Mouse (Mus musculus): Measurements from ENCODE around the gene Art3.

Gene Art3

GRCm38 (mm10) chr5:92376795-92377405, 45.3 kb downstream of the Art3 start:
- DNase-seq (ENCODE audit: low read depth, low spot score): no peak

- peak; percentile 58 for DNase-seq (ENCODE audit: low read depth, low spot score)
Observed at GRCm38 (mm10) chr5:92381550-92382348, 50.1 kb downstream of the Art3 start.

DNA sequence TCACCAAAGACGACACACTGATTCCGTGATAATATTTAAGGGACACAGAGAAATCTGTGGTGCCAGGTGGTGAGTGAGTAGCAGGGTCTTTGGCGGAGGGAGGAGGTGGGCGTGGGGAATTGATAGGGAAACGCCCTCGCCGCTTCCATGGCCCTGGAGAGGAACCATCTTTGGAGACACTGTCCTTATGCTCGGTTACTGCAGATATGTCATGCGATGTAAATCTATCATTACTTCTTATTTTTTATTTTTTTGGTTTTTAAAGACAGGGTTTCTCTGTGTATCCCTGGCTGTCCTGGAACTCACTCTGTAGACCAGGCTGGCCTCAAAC, 50.7 kb downstream of the Art3 start:
- DNase-seq (ENCODE audit: low read depth, low spot score): no peak

DNA sequence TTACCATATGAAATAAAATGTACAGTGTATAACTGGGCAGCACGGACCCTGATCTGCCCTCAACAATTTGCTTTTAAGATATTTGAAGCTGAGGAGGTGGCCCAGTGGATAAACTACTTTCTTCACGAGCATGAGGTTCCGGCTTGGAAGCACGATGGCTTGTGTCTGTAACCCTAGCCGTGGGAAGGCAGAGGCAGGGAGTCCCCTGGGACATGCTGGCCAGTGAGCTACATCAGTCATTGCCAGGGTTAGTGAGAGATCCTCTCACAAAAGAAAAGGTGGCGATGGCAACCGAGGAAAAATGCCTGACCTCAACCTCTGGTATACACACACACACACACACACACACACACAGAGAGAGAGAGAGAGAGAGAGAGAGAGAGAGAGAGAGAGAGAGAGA, 52.1 kb downstream of the Art3 start:
- no peak for DNase-seq (ENCODE audit: low read depth, low spot score)

- DNase-seq (ENCODE audit: low read depth, low spot score): no peak
Observed at GRCm38 (mm10) chr5:92384855-92385254, 53.2 kb downstream of the Art3 start.

GRCm38 (mm10) chr5:92386102-92386501, 54.5 kb downstream of the Art3 start:
- no peak for DNase-seq (ENCODE audit: low read depth, low spot score)

- DNase-seq (ENCODE audit: low read depth, low spot score): no peak
Observed at GRCm38 (mm10) chr5:92386643-92387042, 55.0 kb downstream of the Art3 start.

DNA sequence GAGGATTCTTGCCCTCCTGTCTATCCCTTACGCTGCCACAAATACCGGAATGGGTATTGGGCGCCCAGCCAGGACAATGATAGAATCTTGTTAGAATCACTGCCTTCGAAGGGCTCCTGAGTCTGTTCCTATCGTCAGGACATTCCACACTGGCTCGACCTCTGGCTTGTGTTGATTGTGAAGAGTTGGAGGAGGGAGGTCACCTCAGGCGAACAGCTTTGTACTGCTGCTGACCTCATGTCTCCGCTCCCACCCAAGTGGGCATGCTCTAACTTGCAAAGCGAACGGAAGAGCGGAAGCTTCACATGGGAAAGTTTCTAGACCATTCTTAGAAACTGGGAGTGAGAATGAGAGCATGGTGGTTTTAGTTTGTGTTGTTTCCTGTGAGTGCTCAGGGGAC, 55.8 kb downstream of the Art3 start:
- DNase-seq (ENCODE audit: low read depth, low spot score): no peak

- no peak for DNase-seq (ENCODE audit: low read depth, low spot score)
Observed at GRCm38 (mm10) chr5:92389977-92390376, 58.4 kb downstream of the Art3 start.

GRCm38 (mm10) chr5:92390615-92391014, 59.0 kb downstream of the Art3 start:
- DNase-seq (ENCODE audit: low read depth, low spot score): no peak

DNA sequence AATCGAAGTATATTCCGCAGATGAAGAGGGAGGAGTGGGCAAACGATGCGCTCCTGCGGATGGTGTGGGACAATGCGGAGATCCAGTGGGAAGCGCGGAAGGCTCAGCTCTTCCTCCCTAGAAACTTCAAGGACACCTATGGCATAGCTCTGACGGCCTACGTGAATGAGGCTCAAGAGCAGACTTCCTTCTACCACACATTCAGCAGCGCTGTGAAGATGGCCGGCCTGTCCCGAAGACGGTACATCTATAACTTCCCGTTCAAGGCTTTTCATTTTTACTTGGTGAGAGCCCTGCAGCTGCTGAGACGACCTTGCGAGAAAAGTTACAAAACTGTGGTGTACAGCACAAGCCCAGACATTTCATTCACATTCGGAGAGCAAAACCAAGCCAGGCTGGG, 60.9 kb downstream of the Art3 start:
- no peak for DNase-seq (ENCODE audit: low read depth, low spot score)

- no peak for DNase-seq (ENCODE audit: low read depth, low spot score)
Observed at GRCm38 (mm10) chr5:92393863-92394262, 62.2 kb downstream of the Art3 start.

GRCm38 (mm10) chr5:92395764-92396163, 64.1 kb downstream of the Art3 start:
- no peak for DNase-seq (ENCODE audit: low read depth, low spot score)

DNA sequence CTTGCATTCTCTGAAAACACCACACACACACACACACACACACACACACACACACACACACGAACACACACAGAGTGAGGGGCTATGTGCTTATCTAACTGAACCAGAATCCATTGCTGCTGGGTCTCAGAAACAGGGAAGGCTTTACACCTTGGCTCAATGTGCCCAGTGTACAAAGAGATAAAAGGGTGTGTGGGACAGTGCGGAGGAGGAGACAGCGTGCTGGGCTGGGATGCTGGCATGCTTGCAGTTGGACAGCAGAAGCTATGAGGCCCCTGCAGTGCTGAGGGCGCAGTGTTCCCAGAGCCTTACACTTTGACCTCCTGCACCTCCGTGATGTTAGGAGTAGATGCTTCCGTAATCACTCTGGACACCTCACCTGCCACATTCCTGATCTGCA, 64.8 kb downstream of the Art3 start:
- no peak for DNase-seq (ENCODE audit: low read depth, low spot score)

- peak; percentile 67 for DNase-seq (ENCODE audit: low read depth, low spot score)
Observed at GRCm38 (mm10) chr5:92398153-92398552, 66.5 kb downstream of the Art3 start.

- DNase-seq (ENCODE audit: low read depth, low spot score): no peak
Observed at GRCm38 (mm10) chr5:92402816-92403215, 71.2 kb downstream of the Art3 start.

- no peak for DNase-seq (ENCODE audit: low read depth, low spot score)
Observed at GRCm38 (mm10) chr5:92403562-92404399, 72.2 kb downstream of the Art3 start.

GRCm38 (mm10) chr5:92404400-92404678, 72.7 kb downstream of the Art3 start:
- no peak for DNase-seq (ENCODE audit: low read depth, low spot score)

DNA sequence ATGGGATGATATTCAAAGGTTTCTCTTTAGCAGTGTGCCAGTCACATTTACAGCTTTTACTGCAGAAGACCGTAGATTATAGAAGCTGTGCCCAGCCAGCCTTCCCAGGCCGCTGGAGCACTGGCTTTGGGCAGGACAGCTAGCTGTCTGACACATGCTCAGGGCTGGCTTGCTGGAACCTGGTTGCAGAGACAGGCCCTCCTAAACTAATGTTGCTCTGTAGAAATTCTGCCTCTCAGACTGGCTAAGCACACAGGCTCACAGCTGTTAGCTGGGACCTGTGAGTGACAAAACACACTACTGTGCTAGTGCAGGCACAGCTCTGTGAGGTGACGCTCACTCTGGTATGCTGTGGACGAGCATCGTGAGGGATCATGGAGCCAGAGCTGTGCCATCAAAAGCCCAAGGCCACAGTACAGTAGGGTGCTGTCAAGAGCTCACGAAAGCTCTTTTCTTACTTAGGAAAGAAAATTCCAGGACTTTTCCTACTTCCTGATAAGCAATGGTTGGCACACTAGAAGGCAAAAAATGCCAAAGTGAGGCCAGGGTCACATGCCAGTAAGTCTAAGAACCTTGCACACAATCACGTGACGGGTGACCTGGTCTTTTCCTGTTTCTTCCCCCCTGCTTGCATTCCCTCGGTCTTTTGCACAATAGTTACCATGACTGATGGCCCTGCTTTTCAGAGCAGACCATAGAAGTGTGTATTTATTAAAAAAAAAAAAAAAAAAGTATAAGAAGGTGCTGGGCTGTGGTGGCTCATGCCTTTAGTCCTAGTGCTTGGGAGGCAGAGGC, 77.9 kb downstream of the Art3 start:
- no peak for DNase-seq (ENCODE audit: low read depth, low spot score)

GRCm38 (mm10) chr5:92410486-92410885, 78.9 kb downstream of the Art3 start:
- DNase-seq (ENCODE audit: low read depth, low spot score): no peak

DNA sequence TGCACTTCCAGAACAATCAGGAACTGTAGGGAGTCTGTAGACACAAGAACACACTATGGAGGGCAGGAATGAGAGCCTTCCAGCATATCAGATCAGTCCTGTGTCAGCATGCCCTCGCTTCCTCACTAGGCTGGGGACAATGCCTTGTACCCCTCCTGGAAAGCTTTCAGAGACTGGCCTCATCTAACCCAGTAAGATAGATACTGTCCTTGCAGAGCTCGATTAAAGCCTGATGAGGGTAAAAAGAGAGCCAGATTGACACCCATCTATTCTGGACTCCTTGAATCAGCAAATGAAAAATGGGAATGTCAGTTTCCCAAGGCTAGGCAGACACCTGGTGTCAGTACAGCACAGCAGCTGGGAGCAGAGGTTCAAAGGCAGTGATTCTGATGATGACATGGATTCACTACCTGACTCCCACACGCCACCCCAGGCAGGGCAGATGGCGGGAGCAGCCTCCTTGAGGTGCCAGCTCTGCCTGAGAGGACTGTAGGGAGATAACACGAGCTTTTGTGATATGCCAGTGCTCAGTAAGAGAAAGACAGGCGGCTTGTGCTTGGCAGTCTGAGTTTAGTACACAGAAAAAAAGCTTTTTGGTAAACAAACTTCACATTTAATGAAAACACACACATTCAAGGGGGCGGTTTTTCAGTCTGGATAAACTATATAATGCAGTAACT, 80.0 kb downstream of the Art3 start:
- no peak for DNase-seq (ENCODE audit: low read depth, low spot score)
